9 mouse cellular contexts compared by ENCODE assay signal in the genomic region with DNA sequence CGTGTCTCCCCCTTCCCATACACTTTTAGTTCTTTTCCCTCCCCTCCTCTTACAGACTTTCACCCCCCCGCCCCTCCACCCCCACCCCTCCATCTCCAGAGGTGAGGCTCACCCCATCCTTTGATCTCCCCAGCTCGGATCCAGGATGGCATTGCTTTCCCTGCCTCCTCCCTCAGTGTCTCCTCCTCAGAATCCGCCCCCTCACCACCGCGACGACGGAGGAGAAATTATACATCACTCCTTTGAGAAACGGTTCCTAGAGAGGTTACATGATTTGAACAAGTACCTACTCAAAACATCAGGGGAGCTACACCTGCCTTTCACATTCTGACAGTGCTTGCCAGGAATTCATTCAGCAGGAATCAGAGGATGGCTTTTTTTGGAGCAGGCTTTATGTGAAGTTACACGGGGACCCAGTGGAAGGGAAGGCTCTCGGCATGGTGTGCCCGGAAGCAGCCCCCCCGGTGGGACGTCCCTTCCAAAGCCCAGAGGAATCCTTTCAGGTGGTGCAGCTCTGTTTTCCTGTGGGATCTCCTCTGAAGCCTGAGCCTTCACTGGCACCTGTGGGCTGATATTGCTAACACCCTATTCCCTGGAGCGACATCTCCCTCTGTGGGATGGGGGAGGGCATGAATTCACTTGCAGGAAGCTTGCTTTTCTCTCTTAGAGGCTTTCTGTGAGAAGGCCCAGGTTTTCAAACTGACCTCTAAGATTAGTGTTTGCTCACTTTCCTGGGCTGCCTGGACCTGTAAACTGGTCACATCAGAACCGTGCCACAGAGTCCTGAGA. TPM values are rescaled to one million over a fixed set of nuclear protein-coding genes. Genes with fewer than 3 reads are reported as not detected.
A peak's percentile ranks its signal among the peaks of the same experiment; 100 is the strongest.
DNase-seq lines count a peak whose midpoint lies in the region; ATAC-seq and TF ChIP-seq lines count a peak whose summit lies in the region.
"Had no signal": no experiment of that assay in that cellular context is flagged by ENCODE, and none has a peak within 500 bp of the region (broad histone marks: within the 10 kb centered on the region; RNA-seq: fewer than 3 reads in every experiment).

No protein-coding gene starts in this region.

- H3K4me3 ChIP-seq in left cerebral cortex, adult 2 months = peak overlapping the region; percentile 22; the same call in 1 of the 2 replicates
- peak overlapping the region; percentile 9; the same call in 1 of the 2 replicates for H3K4me3 ChIP-seq in forebrain, embryonic 14.5 days (ENCODE audit: low read depth, low read length)
- peak overlapping the region; percentile 17 for H3K4me3 ChIP-seq in neural tube, embryonic 13.5 days

- DNase-seq in left cerebral cortex, adult 2 months (ENCODE audit: extremely low spot score in 1 of 2, low spot score in 2 of 2) = no peak
- DNase-seq in left cerebral cortex, postnatal 25 days (ENCODE audit: low spot score in 2 of 2) = no peak
- DNase-seq in forebrain, embryonic 14.5 days (ENCODE audit: low spot score) = peak; percentile 35
- DNase-seq in kidney, postnatal 36 days = peak; percentile 16 to 23
- no peak for DNase-seq in adrenal gland, adult 2 months
- DNase-seq in thymus, adult 18-20 months = no peak
- DNase-seq in thymus, postnatal 4 days = no peak
- DNase-seq: cerebellum, adult 18-20 months had no signal

- H3K4me1 ChIP-seq in forebrain, embryonic 14.5 days (ENCODE audit: control insufficient read depth, insufficient read depth, low read length) = peaks cover 33% of the 10 kb centered on the region
- peaks cover 44% of the 10 kb centered on the region for H3K4me1 ChIP-seq in neural tube, embryonic 13.5 days (replicated peaks)

- TF ChIP-seq CTCF in left cerebral cortex, adult 2 months (IDR thresholded peaks at IDR 0.05) = no peak; the same call in 1 of the 2 replicates

- no peaks in the 10 kb centered on the region for H3K36me3 ChIP-seq in forebrain, embryonic 14.5 days (ENCODE audit: control insufficient read depth, insufficient read depth, low read length)
- H3K36me3 ChIP-seq in neural tube, embryonic 13.5 days = no peaks in the 10 kb centered on the region

- H3K27ac ChIP-seq in left cerebral cortex, adult 2 months = no peak overlapping the region
- no peak overlapping the region; the same call in 1 of the 2 replicates for H3K27ac ChIP-seq in forebrain, embryonic 14.5 days (ENCODE audit: low read depth, low read length)
- H3K27ac ChIP-seq in neural tube, embryonic 13.5 days (replicated peaks) = no peak overlapping the region

- no peaks in the 10 kb centered on the region for H3K27me3 ChIP-seq in forebrain, embryonic 14.5 days (replicated peaks; ENCODE audit: control insufficient read depth, insufficient read depth, low read length)
- H3K27me3 ChIP-seq in neural tube, embryonic 13.5 days = peaks cover 7% of the 10 kb centered on the region; the same call in 1 of the 2 replicates

- H3K9me3 ChIP-seq in forebrain, embryonic 14.5 days (replicated peaks; ENCODE audit: control insufficient read depth, low read length) = no peaks in the 10 kb centered on the region
- H3K9me3 ChIP-seq in neural tube, embryonic 13.5 days = no peaks in the 10 kb centered on the region

- ATAC-seq in forebrain, embryonic 14.5 days = no peak
- ATAC-seq in neural tube, embryonic 13.5 days (ENCODE audit: low read depth) = no peak

- H3K4me2 ChIP-seq in forebrain, embryonic 14.5 days (ENCODE audit: low read length) = peak overlapping the region; percentile 41
- peak overlapping the region; percentile 44 for H3K4me2 ChIP-seq in neural tube, embryonic 13.5 days

- H3K9ac ChIP-seq in forebrain, embryonic 14.5 days (ENCODE audit: low read length) = peak overlapping the region; percentile 41
- peak overlapping the region; percentile 41 for H3K9ac ChIP-seq in neural tube, embryonic 13.5 days

- intact Hi-C loops in left cerebral cortex, adult 2 months (cut with DNase I) = no loop called here
- intact Hi-C loops in left cerebral cortex, postnatal 25 days (cut with DNase I) = loop anchor here (5.0 kb wide), 1 partner anchor 83 kb away; no protein-coding TSS in a partner anchor

- 9% methylated on average over 15 of the region's 16 CpGs for WGBS in forebrain, embryonic 14.5 days
- WGBS in neural tube, embryonic 13.5 days = 6% methylated on average over 15 of the region's 16 CpGs

RNA-seq across cellular contexts. Expression of a gene that starts 12.2 kb away (rescaled TPM):
- total RNA-seq in left cerebral cortex, adult 2 months (2021) = 10 to 100 TPM; 55.3 to 60.0 TPM
- total RNA-seq in left cerebral cortex, postnatal 25 days (2021) = 10 to 100 TPM; 46.0 to 53.5 TPM
- 54.6 and 69.5 TPM in 2 replicates for polyA plus RNA-seq in forebrain, embryonic 14.5 days (2014; fragmentation: Nextera tagmentation; extraction: Ambion mirVana)
- 75.4 and 91.9 TPM in 2 replicates for polyA plus RNA-seq in neural tube, embryonic 13.5 days (2015; fragmentation: Nextera tagmentation; extraction: Ambion mirVana)
- 10 to 100 TPM; 13.1 to 16.9 TPM for total RNA-seq in adrenal gland, adult 2 months (2021)
- 10.2 and 14.4 TPM in 2 replicates for polyA plus RNA-seq in adrenal gland, adult 2 months (2012; rRNA removed)

Comparison
In these comparisons a context has a peak if more than half of its experiments do, and no peak if none do; other contexts are left out.
1. DNase-seq: peak in forebrain, embryonic 14.5 days (single experiment) and kidney, postnatal 36 days (2 of 2); none in left cerebral cortex, adult 2 months (0 of 2), left cerebral cortex, postnatal 25 days (0 of 2), adrenal gland, adult 2 months (single experiment), thymus, adult 18-20 months (0 of 2) and thymus, postnatal 4 days (single experiment).
2. Peak in every context shown above with its lines, with median percentiles within 50 percentile points of each other: H3K4me3 ChIP-seq.